Mouse (Mus musculus) stomach, postnatal 0 days (tissue): ENCODE results near the gene Efs. TPM values are rescaled to one million over a fixed set of nuclear protein-coding genes. Genes with fewer than 3 reads are reported as not detected.

ENCODE experiments used
- ATAC-seq: fragments of 200-750 bp; cut with Nextera tagmentation; 2 replicates; pipeline ENCODE4 v1.8.0; 2017; ENCODE audit not compliant: low FRiP score, low TSS enrichment
- DNase-seq: peaks from one replicate; pipeline ENCODE4 v3.0.0-alpha.2; 2016; ENCODE audit warnings: low spot score
- H3K27ac ChIP-seq: fragments of 300-500 bp; sonication (generic); replicated peaks from 2 replicates; pipeline ENCODE4 v1.5.1; 2014; ENCODE audit warnings: mild to moderate bottlenecking, control low read depth
- H3K27me3 ChIP-seq: fragments of 300-500 bp; sonication (generic); 2 replicates; pipeline ENCODE4 v1.6.1; 2014; ENCODE audit warnings: low read length; ENCODE audit not compliant: control insufficient read depth, insufficient read depth
- H3K36me3 ChIP-seq: fragments of 300-500 bp; sonication (generic); 2 replicates; pipeline ENCODE4 v1.6.1; 2014; ENCODE audit warnings: low read length, mixed read lengths; ENCODE audit not compliant: control insufficient read depth, insufficient read depth
- H3K4me1 ChIP-seq: fragments of 300-500 bp; sonication (generic); replicated peaks from 2 replicates; pipeline ENCODE4 v1.6.1; 2014; ENCODE audit warnings: antibody characterized with exemption; ENCODE audit not compliant: control insufficient read depth, insufficient read depth
- H3K4me2 ChIP-seq: fragments of 300-500 bp; sonication (generic); replicated peaks from 2 replicates; pipeline ENCODE4 v1.6.1; 2014; ENCODE audit warnings: low read depth, mild to moderate bottlenecking, control low read depth, moderate library complexity
- H3K4me3 ChIP-seq: fragments of 300-500 bp; sonication (generic); 2 replicates; pipeline ENCODE4 v1.5.1; 2014; ENCODE audit warnings: low read depth, low read length, control low read depth
- H3K9ac ChIP-seq: fragments of 300-500 bp; sonication (generic); 2 replicates; pipeline ENCODE4 v1.6.1; 2014; ENCODE audit warnings: mild to moderate bottlenecking, low read length, control low read depth, mixed read lengths
- H3K9me3 ChIP-seq: fragments of 300-500 bp; sonication (generic); 2 replicates; pipeline ENCODE4 v1.6.1; 2016; ENCODE audit warnings: low read length; ENCODE audit not compliant: control insufficient read depth
- CTCF ChIP-seq: IDR thresholded peaks from 2 replicates; pipeline ENCODE4 v1.5.1; 2016; ENCODE audit warnings: antibody characterized with exemption, low read depth, mild to moderate bottlenecking, moderate library complexity
- EP300 ChIP-seq: optimal IDR thresholded peaks from 2 replicates; pipeline ENCODE3; 2016; ENCODE audit warnings: antibody characterized with exemption
- WGBS: fragments of 180-500 bp; shearing (Covaris S2); extraction: QIAGEN DNeasy Blood & Tissue Kit; methylation state at CpG from one replicate; pipeline ENCODE4 v1.1.7; 2014; 5-methylcytosine and 5-hydroxymethylcytosine counted together
- polyA plus RNA-seq: library from polyadenylated mRNA; unstranded; fragments of >200 nt; fragmentation: Nextera tagmentation; extraction: Ambion mirVana; gene quantifications from 2 replicates; pipeline ENCODE4 v1.2.1, GENCODE M21; 2015

Gene Efs
- polyA plus RNA-seq, 1 experiment from 2014 or later, result 14.1 TPM

DNA sequence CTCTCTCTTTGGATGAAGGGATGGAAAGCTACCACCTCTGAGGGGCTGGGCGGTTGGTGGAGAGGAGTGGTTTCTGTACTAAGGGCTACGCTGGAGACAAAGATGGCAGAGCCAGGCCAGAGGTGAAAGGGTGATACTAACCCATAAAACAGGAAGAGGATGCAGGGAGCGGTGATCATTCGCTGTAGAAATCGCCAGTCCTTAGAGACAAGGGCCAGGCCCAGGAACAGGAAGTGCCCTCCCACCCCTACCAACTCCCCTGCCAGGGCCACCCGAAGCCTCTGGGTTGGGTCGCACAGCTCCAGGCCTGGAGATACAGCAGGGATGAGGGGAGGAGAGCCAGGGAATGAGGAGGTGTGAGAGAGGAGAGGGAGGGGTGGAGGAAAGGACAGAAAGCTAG, 17.2 kb downstream of the Efs start:
- Histone ChIP-seq H3K27me3 (no peaks in the 10 kb centered on the region), H3K27ac (no peak overlapping the region), H3K4me2 (no peak overlapping the region), H3K9ac (no peak overlapping the region), H3K4me1 (0 out of 2 replicates have a peak, but pooled peaks cover 2% of the 10 kb centered on the region), H3K4me3 (no peak overlapping the region), H3K9me3 (no peaks in the 10 kb centered on the region), H3K36me3 (peaks cover 8% of the 10 kb centered on the region; the same call in 1 of the 2 replicates)
- ATAC-seq, result no peak
- TF ChIP-seq CTCF (no peak), EP300 (no peak)
- WGBS, result 85% methylated on average over 7 of the region's 7 CpGs
- no peak for DNase-seq

DNA sequence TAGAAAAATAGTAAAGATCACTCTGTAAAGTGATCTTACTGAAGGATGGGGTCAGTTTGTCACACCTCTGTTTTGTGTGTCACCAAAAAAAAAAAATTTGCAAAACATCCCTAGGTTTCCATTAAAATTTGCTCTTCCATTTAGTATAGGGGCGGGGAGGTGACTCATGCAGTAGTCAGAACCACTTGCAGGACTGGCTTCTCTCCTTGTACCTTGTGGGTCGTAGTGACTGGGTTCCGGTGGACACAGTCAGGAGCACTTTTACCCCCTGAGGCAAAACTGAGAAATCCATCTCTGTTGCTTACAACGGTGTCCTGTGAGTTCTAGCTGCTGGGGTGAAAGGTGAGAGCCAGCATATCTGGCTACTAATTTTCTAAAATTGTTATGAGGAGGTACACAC, 22.3 kb downstream of the Efs start:
- peaks cover 8% of the 10 kb centered on the region; the same call in 1 of the 2 replicates for H3K36me3 ChIP-seq
- DNase-seq (no peak), ATAC-seq (no peak)
- no peaks in the 10 kb centered on the region for H3K27me3 ChIP-seq
- H3K9ac ChIP-seq, result no peak overlapping the region
- WGBS, result 67% methylated on average over 4 of the region's 4 CpGs
- no peak for TF ChIP-seq EP300
- TF ChIP-seq CTCF, result no peak
- H3K9me3 ChIP-seq, result no peaks in the 10 kb centered on the region
- H3K4me2 ChIP-seq, result no peak overlapping the region
- H3K4me1 ChIP-seq, result no peaks in the 10 kb centered on the region
- no peak overlapping the region for H3K27ac ChIP-seq
- no peak overlapping the region for H3K4me3 ChIP-seq

DNA sequence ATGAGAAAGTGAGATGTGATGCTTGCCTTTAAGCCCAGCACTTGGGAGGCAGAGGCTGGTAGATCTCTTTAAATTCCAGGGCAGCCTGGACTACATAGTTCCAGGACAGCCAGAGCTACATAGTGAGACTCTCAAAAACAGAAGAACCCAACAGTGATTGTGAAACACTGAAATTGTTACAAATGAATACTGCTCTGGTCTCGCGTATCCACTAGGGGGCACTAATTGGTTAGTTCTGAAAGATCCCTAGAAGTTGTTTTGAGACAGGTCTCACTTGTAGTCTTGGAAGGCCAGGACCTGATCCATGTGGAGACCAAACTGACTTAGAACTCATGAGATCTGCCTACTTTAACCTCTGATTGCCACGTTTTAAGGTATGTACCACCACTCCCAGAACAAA, 25.5 kb downstream of the Efs start:
- TF ChIP-seq CTCF (peak; percentile 92), EP300 (no peak)
- DNase-seq, result peak; percentile 66
- H3K9me3 ChIP-seq, result no peaks in the 10 kb centered on the region
- 0% methylated on average over 3 of the region's 3 CpGs for WGBS
- peak; percentile 71 for ATAC-seq
- no peak overlapping the region for H3K27ac ChIP-seq
- H3K36me3 ChIP-seq, result peaks cover 9% of the 10 kb centered on the region; the same call in 1 of the 2 replicates
- no peak overlapping the region for H3K9ac ChIP-seq
- H3K4me1 ChIP-seq, result no peaks in the 10 kb centered on the region
- H3K27me3 ChIP-seq, result no peaks in the 10 kb centered on the region
- H3K4me2 ChIP-seq, result no peak overlapping the region
- no peak overlapping the region for H3K4me3 ChIP-seq

DNA sequence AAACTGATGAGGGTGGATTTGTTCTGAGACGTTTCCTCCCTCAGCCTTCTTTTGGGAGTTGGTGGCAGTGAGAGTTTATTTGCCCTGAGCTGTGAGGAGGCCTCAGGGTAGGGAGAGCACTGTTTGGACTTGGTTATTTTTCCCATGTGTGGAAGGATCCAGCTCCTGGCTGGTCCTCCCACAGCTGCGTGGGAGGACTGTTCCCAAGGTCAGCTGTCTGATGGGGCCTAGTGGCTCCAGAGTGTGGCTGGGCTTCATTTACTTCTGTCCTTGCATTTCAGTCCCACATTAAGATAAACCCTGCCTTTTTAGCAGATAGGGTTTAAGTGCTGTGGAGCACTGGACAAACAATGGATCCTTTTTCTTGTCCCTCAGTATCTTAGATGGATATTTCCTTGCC, 28.5 kb downstream of the Efs start:
- WGBS, result 25% methylated on average over 2 of the region's 2 CpGs
- no peak for ATAC-seq
- TF ChIP-seq EP300 (no peak), CTCF (no peak)
- H3K4me2 ChIP-seq, result no peak overlapping the region
- no peaks in the 10 kb centered on the region for H3K27me3 ChIP-seq
- no peak overlapping the region for H3K4me3 ChIP-seq
- H3K36me3 ChIP-seq, result peaks cover 9% of the 10 kb centered on the region; the same call in 1 of the 2 replicates
- H3K9me3 ChIP-seq, result no peaks in the 10 kb centered on the region
- peaks cover 3% of the 10 kb centered on the region; the same call in 1 of the 2 replicates for H3K4me1 ChIP-seq
- H3K27ac ChIP-seq, result no peak overlapping the region
- no peak for DNase-seq
- no peak overlapping the region for H3K9ac ChIP-seq

DNA sequence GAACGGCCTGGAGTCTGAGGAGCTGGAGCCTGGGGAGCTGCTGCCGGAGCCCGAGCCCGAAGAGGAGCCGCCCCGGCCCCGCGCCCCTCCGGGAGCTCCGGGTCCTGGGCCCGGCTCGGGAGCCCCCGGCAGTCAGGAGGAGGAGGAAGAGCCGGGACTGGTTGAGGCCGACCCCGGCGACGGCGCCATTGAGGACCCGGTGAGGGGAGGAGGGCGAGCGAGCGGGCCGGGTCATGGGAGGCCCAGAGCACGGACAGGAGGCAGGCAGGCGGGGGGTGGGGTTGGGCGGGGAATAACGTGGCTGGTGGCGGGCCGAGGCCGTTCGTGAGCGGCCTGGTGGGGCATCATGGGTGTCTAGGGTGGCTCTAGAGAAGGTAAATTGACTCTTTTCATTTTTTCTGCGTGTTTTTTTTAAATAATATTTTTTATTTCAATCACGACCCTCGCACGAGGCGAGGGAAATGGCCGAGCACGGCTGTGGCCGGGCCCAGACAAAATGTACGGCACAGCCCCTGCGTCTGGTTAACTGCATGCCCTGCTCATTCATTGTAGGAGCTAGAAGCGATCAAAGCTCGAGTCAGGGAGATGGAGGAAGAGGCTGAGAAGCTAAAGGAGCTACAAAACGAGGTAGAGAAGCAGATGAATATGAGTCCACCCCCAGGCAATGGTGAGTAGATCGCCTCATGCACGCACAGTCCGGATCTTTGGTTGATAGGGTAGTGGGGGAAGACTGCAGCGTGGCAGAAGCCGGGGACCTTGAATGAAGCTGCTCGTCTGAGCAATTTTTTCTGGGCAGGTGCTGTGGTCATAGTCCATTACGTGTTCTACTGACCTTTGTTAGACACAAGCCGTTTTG, 31.4 kb downstream of the Efs start:
- 1% methylated on average over 40 of the region's 54 CpGs for WGBS
- TF ChIP-seq EP300 (no peak), CTCF (no peak)
- peak; percentile 79 for DNase-seq

More for the DNA sequence above, 31.4 kb downstream of the Efs start:
- Histone ChIP-seq H3K9me3 (no peaks in the 10 kb centered on the region), H3K4me3 (peak overlapping the region; percentile 98), H3K4me2 (peak overlapping the region; percentile 75), H3K27me3 (no peaks in the 10 kb centered on the region), H3K4me1 (peaks cover 3% of the 10 kb centered on the region; the same call in 1 of the 2 replicates), H3K27ac (peak overlapping the region; percentile 97), H3K36me3 (peaks cover 9% of the 10 kb centered on the region; the same call in 1 of the 2 replicates), H3K9ac (peak overlapping the region; percentile 99)
- peak; percentile 53 for ATAC-seq
